ENCODE assay signal across 12 mouse cellular contexts in the genomic region with DNA sequence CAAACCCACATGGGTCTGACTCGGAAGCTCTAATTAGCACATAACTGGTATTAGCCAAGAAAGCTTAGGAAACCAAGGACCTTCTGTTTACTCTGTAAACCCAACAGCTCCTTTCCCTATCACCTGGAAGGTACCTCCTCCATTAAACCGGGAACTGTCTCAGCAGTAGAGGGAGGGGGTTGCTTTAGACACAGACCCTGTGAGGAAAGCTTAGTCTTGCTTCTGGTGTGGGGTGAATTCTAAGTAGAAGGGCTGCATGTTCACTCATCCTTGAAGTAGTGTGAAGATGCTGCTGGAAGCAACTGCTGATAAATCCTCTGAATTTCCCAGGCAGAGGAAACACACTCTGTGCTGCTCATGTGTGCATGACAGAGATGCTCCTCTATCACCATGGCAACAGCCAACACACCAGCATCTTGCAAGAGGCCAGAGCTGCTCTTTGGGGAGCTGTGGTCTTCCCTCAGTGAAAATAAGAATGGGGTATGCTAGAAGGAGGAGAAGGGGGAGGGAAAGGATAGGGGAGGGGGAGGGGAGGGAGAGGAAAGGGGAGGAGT. TPM values are rescaled to one million over a fixed set of nuclear protein-coding genes. Genes with fewer than 3 reads are reported as not detected.
DNase-seq lines count a peak whose midpoint lies in the region; ATAC-seq and TF ChIP-seq lines count a peak whose summit lies in the region.
"Had no signal": no experiment of that assay in that cellular context is flagged by ENCODE, and none has a peak within 500 bp of the region (broad histone marks: within the 10 kb centered on the region; RNA-seq: fewer than 3 reads in every experiment).

No protein-coding gene starts in this region.

- H3K4me3 ChIP-seq in limb, embryonic 13.5 days = no peak overlapping the region
- no peak overlapping the region for H3K4me3 ChIP-seq in limb, embryonic 10.5 days
- no peak overlapping the region; the same call in 1 of the 2 replicates for H3K4me3 ChIP-seq in hindbrain, embryonic 10.5 days
- H3K4me3 ChIP-seq in midbrain, embryonic 11.5 days (ENCODE audit: low read depth, low read length) = no peak overlapping the region
- no peak overlapping the region for H3K4me3 ChIP-seq in heart, adult 2 months
- H3K4me3 ChIP-seq: erythroblast, embryonic 14.5 days; liver, embryonic 15.5 days; stomach, embryonic 15.5 days had no signal

- no peak for DNase-seq in limb, embryonic 10.5 days (ENCODE audit: low spot score)
- peak; percentile 56 for DNase-seq in hindbrain, embryonic 10.5 days (ENCODE audit: low spot score)
- DNase-seq in midbrain, embryonic 11.5 days (ENCODE audit: low spot score, missing footprints) = peak; percentile 94
- DNase-seq in thymus, adult 18-20 months = no peak
- DNase-seq in ovary, adult 18-20 months (ENCODE audit: low spot score) = no peak
- DNase-seq in heart, adult 2 months = no peak

- H3K4me2 ChIP-seq in limb, embryonic 13.5 days (replicated peaks) = no peak overlapping the region
- H3K4me2 ChIP-seq in midbrain, embryonic 11.5 days = no peak overlapping the region
- H3K4me2 ChIP-seq: liver, embryonic 15.5 days; stomach, embryonic 15.5 days had no signal

- TF ChIP-seq CTCF in heart, adult 2 months (IDR thresholded peaks at IDR 0.05) = no peak

- no peaks in the 10 kb centered on the region; the same call in 1 of the 2 replicates for H3K27me3 ChIP-seq in limb, embryonic 13.5 days
- H3K27me3 ChIP-seq in limb, embryonic 10.5 days (ENCODE audit: low read depth, poor library complexity, severe bottlenecking) = no peaks in the 10 kb centered on the region
- no peaks in the 10 kb centered on the region for H3K27me3 ChIP-seq in hindbrain, embryonic 10.5 days (ENCODE audit: insufficient read depth, poor library complexity, severe bottlenecking)
- no peaks in the 10 kb centered on the region for H3K27me3 ChIP-seq in midbrain, embryonic 11.5 days (ENCODE audit: control insufficient read depth, insufficient read depth, low read length)
- H3K27me3 ChIP-seq in heart, adult 2 months (ENCODE audit: control insufficient read depth, insufficient read depth, low read length) = no peaks in the 10 kb centered on the region
- H3K27me3 ChIP-seq: liver, embryonic 15.5 days; stomach, embryonic 15.5 days had no signal

- peak; percentile 57; the same call in 1 of the 2 replicates for ATAC-seq in limb, embryonic 13.5 days (ENCODE audit: low FRiP score, low read depth)
- ATAC-seq in midbrain, embryonic 11.5 days (ENCODE audit: low FRiP score) = peak; percentile 86
- ATAC-seq in monocyte, adult 5-6 weeks (replicated peaks; ENCODE audit: insufficient number of reproducible peaks, low FRiP score, low TSS enrichment, poor library complexity, severe bottlenecking) = no peak

- H3K27ac ChIP-seq in limb, embryonic 13.5 days = no peak overlapping the region
- H3K27ac ChIP-seq in limb, embryonic 10.5 days = no peak overlapping the region
- H3K27ac ChIP-seq in hindbrain, embryonic 10.5 days = peak overlapping the region; percentile 81
- peak overlapping the region; percentile 62 for H3K27ac ChIP-seq in midbrain, embryonic 11.5 days (ENCODE audit: low read depth, low read length)
- no peak overlapping the region for H3K27ac ChIP-seq in heart, adult 2 months
- H3K27ac ChIP-seq: liver, embryonic 15.5 days; stomach, embryonic 15.5 days had no signal

- TF ChIP-seq EP300 in heart, adult 2 months (IDR thresholded peaks at IDR 0.05; ENCODE audit: insufficient read depth, low read depth, low read length) = no peak

- TF ChIP-seq POLR2A in heart, adult 2 months (IDR thresholded peaks at IDR 0.05; ENCODE audit: insufficient read depth, low read depth, low read length) = no peak

- intact Hi-C loops in heart, adult 2 months (cut with DNase I) = no loop called here

- 32% methylated on average over 2 of the region's 2 CpGs for WGBS in limb, embryonic 13.5 days
- WGBS in limb, embryonic 10.5 days = 47% methylated on average over 2 of the region's 2 CpGs
- 31% methylated on average over 2 of the region's 2 CpGs for WGBS in hindbrain, embryonic 10.5 days
- WGBS in midbrain, embryonic 11.5 days = 17% methylated on average over 2 of the region's 2 CpGs
- 55% methylated on average over 2 of the region's 2 CpGs for WGBS in heart, adult 2 months

- H3K79me2 ChIP-seq in heart, adult 2 months (replicated peaks; ENCODE audit: control insufficient read depth, insufficient read depth, low read length) = no peaks in the 10 kb centered on the region

- no peak overlapping the region for H3K9ac ChIP-seq in limb, embryonic 13.5 days
- H3K9ac ChIP-seq in midbrain, embryonic 11.5 days (ENCODE audit: low read length) = no peak overlapping the region
- H3K9ac ChIP-seq in heart, adult 2 months (ENCODE audit: low read depth, low read length) = no peak overlapping the region
- H3K9ac ChIP-seq: liver, embryonic 15.5 days; stomach, embryonic 15.5 days had no signal

- H3K9me3 ChIP-seq in limb, embryonic 13.5 days = no peaks in the 10 kb centered on the region
- no peaks in the 10 kb centered on the region for H3K9me3 ChIP-seq in limb, embryonic 10.5 days (replicated peaks)
- no peaks in the 10 kb centered on the region for H3K9me3 ChIP-seq in hindbrain, embryonic 10.5 days
- H3K9me3 ChIP-seq in midbrain, embryonic 11.5 days (ENCODE audit: control insufficient read depth, low read length) = no peaks in the 10 kb centered on the region
- H3K9me3 ChIP-seq: liver, embryonic 15.5 days; stomach, embryonic 15.5 days had no signal

- peaks cover 15% of the 10 kb centered on the region; the same call in 1 of the 2 replicates for H3K4me1 ChIP-seq in limb, embryonic 13.5 days
- H3K4me1 ChIP-seq in limb, embryonic 10.5 days = peaks cover 13% of the 10 kb centered on the region
- peaks cover 56% of the 10 kb centered on the region for H3K4me1 ChIP-seq in hindbrain, embryonic 10.5 days (replicated peaks)
- peaks cover 27% of the 10 kb centered on the region for H3K4me1 ChIP-seq in midbrain, embryonic 11.5 days (ENCODE audit: control insufficient read depth, insufficient read depth, low read length)
- no peaks in the 10 kb centered on the region; the same call in 1 of the 2 replicates for H3K4me1 ChIP-seq in heart, adult 2 months (ENCODE audit: control insufficient read depth, insufficient read depth, low read length)
- H3K4me1 ChIP-seq: liver, embryonic 15.5 days; stomach, embryonic 15.5 days had no signal

- no peaks in the 10 kb centered on the region for H3K36me3 ChIP-seq in limb, embryonic 13.5 days
- H3K36me3 ChIP-seq in limb, embryonic 10.5 days = no peaks in the 10 kb centered on the region
- no peaks in the 10 kb centered on the region for H3K36me3 ChIP-seq in hindbrain, embryonic 10.5 days
- no peaks in the 10 kb centered on the region for H3K36me3 ChIP-seq in midbrain, embryonic 11.5 days (ENCODE audit: control insufficient read depth, insufficient read depth, low read length)
- H3K36me3 ChIP-seq in heart, adult 2 months (ENCODE audit: control insufficient read depth, insufficient read depth, low read length) = no peaks in the 10 kb centered on the region
- H3K36me3 ChIP-seq: liver, embryonic 15.5 days; stomach, embryonic 15.5 days had no signal

RNA-seq across cellular contexts. Expression of a gene that starts 8.4 kb away (rescaled TPM):
- 0.79 and 1.1 TPM in 2 replicates for polyA plus RNA-seq in limb, embryonic 13.5 days (2015; fragmentation: Nextera tagmentation; extraction: Ambion mirVana)
- polyA plus RNA-seq in limb, embryonic 10.5 days (2016; fragmentation: Nextera tagmentation; extraction: Ambion mirVana) = 0.26 and 0.30 TPM in 2 replicates
- 4.6 and 4.7 TPM in 2 replicates for polyA plus RNA-seq in hindbrain, embryonic 10.5 days (2016; fragmentation: Nextera tagmentation; extraction: Ambion mirVana)
- polyA plus RNA-seq in midbrain, embryonic 11.5 days (2014; fragmentation: Nextera tagmentation; extraction: Ambion mirVana) = 2.3 and 2.7 TPM in 2 replicates
- not detected in 3 replicates for total RNA-seq in monocyte, adult 5-6 weeks (2017)
- total RNA-seq in heart, adult 2 months (2021) = 1 to 10 TPM; 4.4 to 4.5 TPM
- 5.4 and 5.6 TPM in 2 replicates for polyA plus RNA-seq in heart, adult 2 months (2012; rRNA removed)
- total RNA-seq: MEL had no signal
- polyA plus RNA-seq: erythroblast, embryonic 14.5 days had no signal

Comparison
In these comparisons a context has a peak if more than half of its experiments do, and no peak if none do; other contexts are left out.
1. H3K27ac ChIP-seq: peak in hindbrain, embryonic 10.5 days (single experiment) and midbrain, embryonic 11.5 days (single experiment); none in limb, embryonic 13.5 days (single experiment), limb, embryonic 10.5 days (single experiment) and heart, adult 2 months (single experiment).
2. DNase-seq: peak in hindbrain, embryonic 10.5 days (single experiment) and midbrain, embryonic 11.5 days (single experiment); none in limb, embryonic 10.5 days (single experiment), thymus, adult 18-20 months (0 of 2), ovary, adult 18-20 months (single experiment) and heart, adult 2 months (0 of 2).